Mouse (Mus musculus) urinary bladder, adult 18-20 months (tissue): ENCODE data around the gene Cd55.
"Not testable (repeated sequence)": the region's sequence is repeated elsewhere in the genome, so short reads cannot be mapped to it uniquely, and the experiment has no call there.

ENCODE experiments used
- DNase-seq, 2 experiments: peaks; one replicate each; pipeline ENCODE4 v3.0.0; 2022; ENCODE audit warnings: low spot score in 2 of 2, mixed read lengths in 2 of 2

Cd55 gene

GRCm38 (mm10) chr1:130427175-130427853 is 35.2 kb downstream of the Cd55 start:
- not testable (repeated sequence) for DNase-seq

GRCm38 (mm10) chr1:130422664-130423111 is 39.9 kb downstream of the Cd55 start, which contains the start of gene Cd55b:
TSS of gene Cd55b (minus strand) at chr1:130423009.
- no peak for DNase-seq

GRCm38 (mm10) chr1:130422033-130422432 is 40.5 kb downstream of the Cd55 start:
- DNase-seq: not testable (repeated sequence)

- not testable (repeated sequence) for DNase-seq
Measured at GRCm38 (mm10) chr1:130397109-130397508, 65.4 kb downstream of the Cd55 start.
